Mouse (Mus musculus): ENCODE measurements at regions not wholly inside any gene's neighbourhood (a gene's known extent, or its start where the extent isn't known, plus 50 kb on each side); places are given as distances from the start of the nearest gene placed in this dataset.

DNA sequence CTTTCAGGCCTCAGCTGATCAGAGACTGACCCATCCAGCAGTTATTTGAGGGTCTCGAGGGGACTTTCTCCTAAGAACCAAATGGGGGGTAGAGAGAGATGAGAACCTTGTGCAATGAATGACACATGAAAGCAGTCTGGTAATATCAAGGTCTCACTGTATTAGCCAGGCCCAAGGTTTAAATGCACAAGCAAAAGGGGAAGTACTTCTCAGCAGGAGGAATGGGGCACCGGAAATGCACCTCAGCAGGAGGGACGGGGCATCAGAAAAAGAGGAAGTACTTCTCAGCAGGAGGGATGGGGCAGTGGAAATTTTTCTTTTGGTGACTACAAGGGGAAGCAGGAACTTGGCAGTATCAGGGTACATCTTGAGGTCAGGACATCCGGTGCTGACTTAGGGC lies 213.6 kb upstream of the Selenop start:
- DNase-seq (ENCODE audit: low read depth, low spot score): peak; percentile 72
